Mouse (Mus musculus): ENCODE measurements around the gene Rbbp8nl. TPM values are rescaled to one million over a fixed set of nuclear protein-coding genes. Genes with fewer than 3 reads are reported as not detected.

Gene Rbbp8nl
- total and polyA plus RNA-seq, 3 experiments: not detected

DNA sequence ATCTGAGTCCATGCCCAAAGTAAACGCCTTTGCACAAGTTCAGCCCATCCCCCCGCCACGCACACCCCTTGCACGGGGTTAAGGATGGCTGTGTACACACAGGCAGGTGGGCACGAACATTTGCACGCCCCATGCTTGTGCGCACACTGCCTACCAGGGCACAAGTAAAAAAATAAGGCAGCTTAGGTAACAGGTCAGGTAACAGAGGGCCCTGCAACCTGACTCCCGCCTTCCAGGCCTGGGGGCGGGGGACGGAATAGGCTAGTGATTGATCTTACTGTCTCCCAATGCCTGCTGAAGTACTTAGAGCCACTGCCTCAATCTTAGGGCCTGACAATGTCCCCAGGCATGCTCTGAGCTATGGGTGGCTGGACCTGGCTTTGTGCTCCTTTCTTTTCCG is 713 bp downstream of the Rbbp8nl start:
- Histone ChIP-seq H3K36me3 (ENCODE audit: control insufficient read depth in 1 of 2, insufficient read depth in 2 of 2, low read length in 2 of 2) (no peaks in the 10 kb centered on the region), H3K4me1 (ENCODE audit: control insufficient read depth in 1 of 2, insufficient read depth in 2 of 2, low read length in 2 of 2) (no peaks in the 10 kb centered on the region), H3K27ac (ENCODE audit: control insufficient read depth, low read depth, low read length) (no peak overlapping the region), H3K9ac (ENCODE audit: control insufficient read depth, low read depth, low read length, poor library complexity, severe bottlenecking) (no peak overlapping the region), H3K4me3 (ENCODE audit: control insufficient read depth in 1 of 2, insufficient read depth in 1 of 2, low read depth in 2 of 2, low read length in 2 of 2) (no peak overlapping the region), H3K27me3 (ENCODE audit: control insufficient read depth in 1 of 2, insufficient read depth in 2 of 2, low read length in 2 of 2) (peaks cover 18 to 19% of the 10 kb centered on the region in 2 experiments), H3K79me2 (ENCODE audit: control insufficient read depth, insufficient read depth, low read length, poor library complexity) (no peaks in the 10 kb centered on the region), H3K9me3 (replicated peaks; ENCODE audit: insufficient read depth, low read length) (no peaks in the 10 kb centered on the region)
- DNase-seq (ENCODE audit: low read depth, low spot score): no peak
- TF ChIP-seq NRF1 (IDR thresholded peaks at IDR 0.05; ENCODE audit: insufficient read depth, low read depth, low read length, poor library complexity, severe bottlenecking) (no peak), ZMIZ1 (IDR thresholded peaks at IDR 0.05; ENCODE audit: low read depth, low read length) (no peak), ELF1 (IDR thresholded peaks at IDR 0.05; ENCODE audit: low read depth, low read length) (no peak), SMC3 (IDR thresholded peaks at IDR 0.05; ENCODE audit: low read depth, low read length) (no peak), MYC (IDR thresholded peaks at IDR 0.05; ENCODE audit: low read depth, low read length) (no peak), RCOR1 (IDR thresholded peaks at IDR 0.05; ENCODE audit: low read depth, low read length) (no peak), TAL1 (IDR thresholded peaks at IDR 0.05; ENCODE audit: low read length) (no peak), MEF2A (IDR thresholded peaks at IDR 0.05; ENCODE audit: extremely low read depth, insufficient replicate concordance, low read depth, low read length, poor library complexity, severe bottlenecking) (no peak), TCF12 (IDR thresholded peaks at IDR 0.05; ENCODE audit: low read depth, low read length) (no peak), MAZ (IDR thresholded peaks at IDR 0.05; ENCODE audit: low read depth, low read length) (no peak), MXI1 (IDR thresholded peaks at IDR 0.05; ENCODE audit: low read depth, low read length) (no peak), KAT2A (conservative IDR thresholded peaks at IDR 0.05; ENCODE audit: low read depth, low read length) (no peak)

DNA sequence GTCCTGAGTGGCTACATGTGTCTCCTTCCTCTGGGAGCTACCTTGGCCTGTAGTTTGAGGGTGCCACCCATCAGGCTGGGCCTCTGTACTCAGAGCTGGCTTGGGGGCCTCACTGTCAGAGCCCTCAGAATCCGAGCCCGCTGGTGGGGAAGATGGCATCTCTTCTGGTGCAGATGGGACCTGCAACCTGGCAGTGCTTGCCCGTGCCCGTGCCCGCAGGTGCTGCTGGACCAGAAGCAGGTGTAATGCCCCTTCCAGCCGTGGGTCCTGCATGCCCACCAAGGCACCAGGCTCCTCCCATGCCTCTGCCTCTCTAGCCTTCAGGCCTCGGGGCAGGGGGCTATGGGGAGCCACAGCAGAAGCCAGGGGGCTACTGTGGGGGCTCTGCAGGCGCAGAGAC is 10.4 kb downstream of the Rbbp8nl start:
- Histone ChIP-seq H3K4me1 (ENCODE audit: control insufficient read depth in 1 of 2, insufficient read depth in 2 of 2, low read length in 2 of 2) (peaks cover 6 to 18% of the 10 kb centered on the region in 2 experiments), H3K4me3 (ENCODE audit: control insufficient read depth in 1 of 2, insufficient read depth in 1 of 2, low read depth in 2 of 2, low read length in 2 of 2) (no peak overlapping the region), H3K9me3 (replicated peaks; ENCODE audit: insufficient read depth, low read length) (no peaks in the 10 kb centered on the region), H3K9ac (ENCODE audit: control insufficient read depth, low read depth, low read length, poor library complexity, severe bottlenecking) (no peak overlapping the region), H3K79me2 (ENCODE audit: control insufficient read depth, insufficient read depth, low read length, poor library complexity) (no peaks in the 10 kb centered on the region), H3K36me3 (ENCODE audit: control insufficient read depth in 1 of 2, insufficient read depth in 2 of 2, low read length in 2 of 2) (peaks cover 0 to 3% of the 10 kb centered on the region in 2 experiments; a peak in 1 of 4 replicates), H3K27ac (ENCODE audit: control insufficient read depth, low read depth, low read length) (no peak overlapping the region), H3K27me3 (ENCODE audit: control insufficient read depth in 1 of 2, insufficient read depth in 2 of 2, low read length in 2 of 2) (peaks cover 5 to 7% of the 10 kb centered on the region in 2 experiments)
- no peak for DNase-seq (ENCODE audit: low read depth, low spot score)
- TF ChIP-seq CHD1 (IDR thresholded peaks at IDR 0.05; ENCODE audit: low read depth, low read length) (no peak), ZC3H11A (IDR thresholded peaks at IDR 0.05; ENCODE audit: low read depth, low read length) (no peak), SIN3A (IDR thresholded peaks at IDR 0.05; ENCODE audit: low read length) (no peak), MYB (IDR thresholded peaks at IDR 0.05; ENCODE audit: low read depth, low read length) (no peak), KAT2A (conservative IDR thresholded peaks at IDR 0.05; ENCODE audit: low read depth, low read length) (no peak), USF1 (IDR thresholded peaks at IDR 0.05; ENCODE audit: low read depth, low read length) (no peak), JUND (IDR thresholded peaks at IDR 0.05; ENCODE audit: low read depth, low read length) (no peak), TBP (IDR thresholded peaks at IDR 0.05; ENCODE audit: low read depth, low read length) (no peak), UBTF (IDR thresholded peaks at IDR 0.05; ENCODE audit: borderline replicate concordance, insufficient read depth, low read depth, low read length) (no peak), CTCF (IDR thresholded peaks at IDR 0.05 in 2 of 3, conservative IDR thresholded peaks at IDR 0.05 in 1 of 3; ENCODE audit: control insufficient read depth in 1 of 3, insufficient read depth in 1 of 3, low read depth in 2 of 3, low read length in 3 of 3, poor library complexity in 1 of 3, severe bottlenecking in 1 of 3) (no peak), ZMIZ1 (IDR thresholded peaks at IDR 0.05; ENCODE audit: low read depth, low read length) (no peak), MAFK (IDR thresholded peaks at IDR 0.05; ENCODE audit: borderline replicate concordance, low read depth, low read length) (no peak), TAL1 (IDR thresholded peaks at IDR 0.05; ENCODE audit: low read length) (no peak), ZKSCAN1 (IDR thresholded peaks at IDR 0.05; ENCODE audit: low read depth, low read length) (no peak), POLR2A (IDR thresholded peaks at IDR 0.05; ENCODE audit: control insufficient read depth in 1 of 2, insufficient read depth in 1 of 2, low read depth in 1 of 2, low read length in 2 of 2, poor library complexity in 1 of 2) (no peak)
